Mouse (Mus musculus) stomach, embryonic 16.5 days (tissue): Measurements from ENCODE around the gene Insyn1. TPM values are rescaled to one million over a fixed set of nuclear protein-coding genes. Genes with fewer than 3 reads are reported as not detected.

Experiments used
- ATAC-seq: fragments of 200-750 bp; cut with Nextera tagmentation; 2 replicates; pipeline ENCODE4 v1.8.0; 2017; ENCODE audit warnings: moderate number of reproducible peaks, moderate TSS enrichment; ENCODE audit not compliant: insufficient read depth, low FRiP score
- H3K27ac ChIP-seq: fragments of 300-500 bp; sonication (generic); 2 replicates; pipeline ENCODE4 v1.5.1; 2014; ENCODE audit warnings: low read length
- H3K27me3 ChIP-seq: fragments of 300-500 bp; sonication (generic); 2 replicates; pipeline ENCODE4 v1.6.1; 2014; ENCODE audit warnings: low read length, control low read depth, mixed read lengths; ENCODE audit not compliant: control insufficient read depth, insufficient read depth
- H3K36me3 ChIP-seq: fragments of 300-500 bp; sonication (generic); 2 replicates; pipeline ENCODE4 v1.6.1; 2014; ENCODE audit warnings: low read length; ENCODE audit not compliant: control insufficient read depth, insufficient read depth
- H3K4me1 ChIP-seq: fragments of 300-500 bp; sonication (generic); 2 replicates; pipeline ENCODE4 v1.6.1; 2014; ENCODE audit warnings: low read length, control low read depth, mixed read lengths; ENCODE audit not compliant: control insufficient read depth, insufficient read depth
- H3K4me2 ChIP-seq: fragments of 300-500 bp; sonication (generic); 2 replicates; pipeline ENCODE4 v1.6.1; 2014; ENCODE audit warnings: low read depth, low read length, mixed read lengths
- H3K4me3 ChIP-seq: fragments of 300-500 bp; sonication (generic); replicated peaks from 2 replicates; pipeline ENCODE4 v1.5.1; 2014; ENCODE audit warnings: mild to moderate bottlenecking, low read length
- H3K9ac ChIP-seq: fragments of 300-500 bp; sonication (generic); 2 replicates; pipeline ENCODE4 v1.6.1; 2014; ENCODE audit warnings: low read length
- H3K9me3 ChIP-seq: fragments of 300-500 bp; sonication (generic); replicated peaks from 2 replicates; pipeline ENCODE4 v1.6.1; 2016; ENCODE audit warnings: low read length, control low read depth; ENCODE audit not compliant: control insufficient read depth
- WGBS: fragments of 180-500 bp; shearing (Covaris S2); extraction: QIAGEN DNeasy Blood & Tissue Kit; methylation state at CpG from one replicate; pipeline ENCODE4 v1.1.7; 2014; 5-methylcytosine and 5-hydroxymethylcytosine counted together
- polyA plus RNA-seq: library from polyadenylated mRNA; unstranded; fragments of >200 nt; fragmentation: Nextera tagmentation; extraction: Ambion mirVana; gene quantifications from 2 replicates; pipeline ENCODE4 v1.2.1, GENCODE M21; 2015

The Insyn1 gene
- polyA plus RNA-seq, 1 experiment from 2014 or later, result 0.77 TPM

GRCm38 (mm10) chr9:58447997-58448595 lies 40.3 kb upstream of the Insyn1 start:
- H3K27ac ChIP-seq, result no peak overlapping the region
- no peak overlapping the region for H3K9ac ChIP-seq
- 66% methylated on average over 12 of the region's 12 CpGs for WGBS
- no peaks in the 10 kb centered on the region for H3K36me3 ChIP-seq
- no peak; the same call in none of the 2 replicates for ATAC-seq
- H3K4me2 ChIP-seq, result no peak overlapping the region
- H3K27me3 ChIP-seq, result no peaks in the 10 kb centered on the region
- no peaks in the 10 kb centered on the region for H3K9me3 ChIP-seq
- H3K4me3 ChIP-seq, result no peak overlapping the region
- H3K4me1 ChIP-seq, result no peaks in the 10 kb centered on the region

- no peak overlapping the region for H3K4me2 ChIP-seq
- H3K36me3 ChIP-seq, result no peaks in the 10 kb centered on the region
- H3K27ac ChIP-seq, result no peak overlapping the region
- ATAC-seq, result no peak
- H3K27me3 ChIP-seq, result no peaks in the 10 kb centered on the region
- WGBS, result 55% methylated on average over 3 of the region's 3 CpGs
- H3K9ac ChIP-seq, result no peak overlapping the region
- no peaks in the 10 kb centered on the region for H3K9me3 ChIP-seq
- no peaks in the 10 kb centered on the region for H3K4me1 ChIP-seq
- no peak overlapping the region for H3K4me3 ChIP-seq
These were observed 38.9 kb upstream of the Insyn1 start for GRCm38 (mm10) chr9:58449526-58449925.

GRCm38 (mm10) chr9:58453791-58454378 lies 34.5 kb upstream of the Insyn1 start:
- H3K36me3 ChIP-seq, result no peaks in the 10 kb centered on the region
- no peak overlapping the region for H3K4me3 ChIP-seq
- no peaks in the 10 kb centered on the region for H3K27me3 ChIP-seq
- no peaks in the 10 kb centered on the region for H3K9me3 ChIP-seq
- WGBS, result 76% methylated on average over 5 of the region's 5 CpGs
- H3K27ac ChIP-seq, result no peak overlapping the region
- H3K9ac ChIP-seq, result no peak overlapping the region
- H3K4me2 ChIP-seq, result no peak overlapping the region
- H3K4me1 ChIP-seq, result peaks cover 8% of the 10 kb centered on the region
- ATAC-seq, result no peak

- H3K36me3 ChIP-seq, result no peaks in the 10 kb centered on the region
- no peak for ATAC-seq
- 38% methylated on average over 3 of the region's 3 CpGs for WGBS
These were observed 33.5 kb upstream of the Insyn1 start for GRCm38 (mm10) chr9:58454886-58455285.

GRCm38 (mm10) chr9:58455798-58456197 lies 32.6 kb upstream of the Insyn1 start:
- no peak overlapping the region for H3K9ac ChIP-seq
- no peak overlapping the region for H3K4me3 ChIP-seq
- H3K4me1 ChIP-seq, result peaks cover 8% of the 10 kb centered on the region
- no peaks in the 10 kb centered on the region for H3K27me3 ChIP-seq
- WGBS, result 18% methylated on average over 13 of the region's 13 CpGs
- no peaks in the 10 kb centered on the region for H3K36me3 ChIP-seq
- no peak for ATAC-seq
- no peak overlapping the region for H3K27ac ChIP-seq
- no peaks in the 10 kb centered on the region for H3K9me3 ChIP-seq
- no peak overlapping the region for H3K4me2 ChIP-seq

More at GRCm38 (mm10) chr9:58454886-58455285, 33.5 kb upstream of the Insyn1 start:
- Histone ChIP-seq H3K9me3 (no peaks in the 10 kb centered on the region), H3K27ac (no peak overlapping the region), H3K4me1 (peaks cover 8% of the 10 kb centered on the region), H3K9ac (no peak overlapping the region), H3K4me2 (no peak overlapping the region), H3K27me3 (no peaks in the 10 kb centered on the region), H3K4me3 (no peak overlapping the region)

- no peak overlapping the region for H3K4me2 ChIP-seq
- peak; percentile 60; the same call in 1 of the 2 replicates for ATAC-seq
These were observed 30.9 kb upstream of the Insyn1 start for GRCm38 (mm10) chr9:58457481-58457955.

GRCm38 (mm10) chr9:58458341-58458740 lies 30.1 kb upstream of the Insyn1 start:
- Histone ChIP-seq H3K27ac (no peak overlapping the region), H3K4me2 (no peak overlapping the region), H3K36me3 (no peaks in the 10 kb centered on the region), H3K27me3 (no peaks in the 10 kb centered on the region), H3K9ac (no peak overlapping the region), H3K4me3 (no peak overlapping the region), H3K4me1 (peaks cover 8% of the 10 kb centered on the region), H3K9me3 (no peaks in the 10 kb centered on the region)
- WGBS, result 76% methylated on average over 3 of the region's 3 CpGs
- no peak for ATAC-seq

More at GRCm38 (mm10) chr9:58457481-58457955, 30.9 kb upstream of the Insyn1 start:
- Histone ChIP-seq H3K9ac (no peak overlapping the region), H3K9me3 (no peaks in the 10 kb centered on the region), H3K27me3 (no peaks in the 10 kb centered on the region), H3K4me1 (peaks cover 8% of the 10 kb centered on the region), H3K4me3 (no peak overlapping the region), H3K27ac (no peak overlapping the region), H3K36me3 (no peaks in the 10 kb centered on the region)
- 65% methylated on average over 7 of the region's 7 CpGs for WGBS

GRCm38 (mm10) chr9:58458856-58459553 lies 29.4 kb upstream of the Insyn1 start:
- no peaks in the 10 kb centered on the region for H3K9me3 ChIP-seq
- H3K9ac ChIP-seq, result no peak overlapping the region
- H3K27ac ChIP-seq, result no peak overlapping the region
- H3K4me1 ChIP-seq, result peaks cover 8% of the 10 kb centered on the region
- H3K36me3 ChIP-seq, result no peaks in the 10 kb centered on the region
- WGBS, result 77% methylated on average over 6 of the region's 6 CpGs
- no peak for ATAC-seq
- H3K4me2 ChIP-seq, result no peak overlapping the region
- no peaks in the 10 kb centered on the region for H3K27me3 ChIP-seq
- H3K4me3 ChIP-seq, result no peak overlapping the region

- no peak for ATAC-seq
- Histone ChIP-seq H3K36me3 (no peaks in the 10 kb centered on the region), H3K27me3 (no peaks in the 10 kb centered on the region), H3K4me2 (no peak overlapping the region), H3K9ac (no peak overlapping the region), H3K4me3 (no peak overlapping the region), H3K27ac (no peak overlapping the region), H3K4me1 (no peaks in the 10 kb centered on the region), H3K9me3 (no peaks in the 10 kb centered on the region)
- WGBS, result 65% methylated on average over 5 of the region's 5 CpGs
These were observed 20.9 kb upstream of the Insyn1 start for GRCm38 (mm10) chr9:58467345-58468025.
